Mouse (Mus musculus): ENCODE results near the gene Vmn1r113.
"Not testable (repeated sequence)": the region's sequence is repeated elsewhere in the genome, so short reads cannot be mapped to it uniquely, and the experiment has no call there.

The Vmn1r113 gene

GRCm38 (mm10) chr7:20786985-20787384 lies at the start of gene Vmn1r113:
Gene Vmn1r113 (plus strand): TSS chr7:20787285.
- DNase-seq (ENCODE audit: low spot score): not testable (repeated sequence)

- not testable (repeated sequence) for DNase-seq (ENCODE audit: low spot score)
These were observed 16.2 kb upstream of the Vmn1r113 start, which contains the start of gene Vmn1r112 for GRCm38 (mm10) chr7:20770885-20771284. Gene Vmn1r112 (plus strand): TSS chr7:20771185.

- not testable (repeated sequence) for DNase-seq (ENCODE audit: low spot score)
These were observed 25.0 kb downstream of the Vmn1r113 start, which contains the start of gene Vmn1r114 for GRCm38 (mm10) chr7:20812086-20812485. Gene Vmn1r114 (minus strand): TSS chr7:20812186.
